Comparison of ENCODE assay signal across 18 mouse cellular contexts in genomic region chr14:27524541-27524940, GRCm38 (mm10). TPM values are rescaled to one million over a fixed set of nuclear protein-coding genes. Genes with fewer than 3 reads are reported as not detected.
DNase-seq lines count a peak whose midpoint lies in the region; TF ChIP-seq lines count a peak whose summit lies in the region.
"Had no signal": no experiment of that assay in that cellular context is flagged by ENCODE, and none has a peak within 500 bp of the region (broad histone marks: within the 10 kb centered on the region; RNA-seq: fewer than 3 reads in every experiment).

No protein-coding gene starts in this region.

- no peaks in the 10 kb centered on the region for H3K36me3 ChIP-seq in ES-E14 (ENCODE audit: control insufficient read depth, insufficient read depth, low read length, poor library complexity, severe bottlenecking)
- H3K36me3 ChIP-seq: embryonic facial prominence, embryonic 10.5 days; embryonic facial prominence, embryonic 12.5 days; forebrain, embryonic 15.5 days had no signal

- DNase-seq in ES-CJ7 (ENCODE audit: low read depth, low spot score) = peak; percentile 60
- no peak for DNase-seq in ES-E14 (ENCODE audit: low read depth, low spot score)
- DNase-seq in ZHBTc4 (ENCODE audit: low read depth, low spot score) = peak; percentile 32
- no peak for DNase-seq in gastrocnemius, adult 8-10 months (ENCODE audit: low spot score in 2 of 2)
- DNase-seq in cerebellum, postnatal 14 days = no peak
- DNase-seq: adrenal gland, adult 2 months; adrenal gland, postnatal 10 days; adrenal gland, postnatal 25 days; cerebellum, adult 11 months; cerebellum, adult 18-20 months; cerebellum, adult 8-10 months; cerebellum, adult 9-11 months; cerebellum, postnatal 25 days; forebrain, postnatal 0 days had no signal

- no peak overlapping the region for H3K4me3 ChIP-seq in ES-E14 (ENCODE audit: insufficient read depth in 1 of 2, low read depth in 1 of 2, low read length in 2 of 2, poor library complexity in 1 of 2, severe bottlenecking in 1 of 2)
- H3K4me3 ChIP-seq: embryonic facial prominence, embryonic 10.5 days; embryonic facial prominence, embryonic 12.5 days; forebrain, embryonic 13.5 days; forebrain, embryonic 15.5 days had no signal

- H3K4me1 ChIP-seq in ES-E14 (ENCODE audit: control insufficient read depth in 2 of 2, insufficient read depth in 2 of 2, low read length in 2 of 2, poor library complexity in 1 of 2) = no peaks in the 10 kb centered on the region
- H3K4me1 ChIP-seq: embryonic facial prominence, embryonic 10.5 days; embryonic facial prominence, embryonic 12.5 days; forebrain, embryonic 13.5 days; forebrain, embryonic 15.5 days had no signal

- no peak overlapping the region for H3K9ac ChIP-seq in ES-E14 (ENCODE audit: insufficient read depth, low read depth, low read length, poor library complexity, severe bottlenecking)
- H3K9ac ChIP-seq: embryonic facial prominence, embryonic 12.5 days; forebrain, embryonic 13.5 days; forebrain, embryonic 15.5 days; forebrain, postnatal 0 days had no signal

- in situ Hi-C loops in ES-E14 (cut with MboI; ENCODE audit: low sequenced_read_pairs in 2 of 2, unreplicated experiment in 2 of 2) = no loop called here

- H3K9me3 ChIP-seq in ES-E14 (ENCODE audit: control insufficient read depth, insufficient read depth, low read depth, low read length) = peaks cover 5% of the 10 kb centered on the region; the same call in 1 of the 2 replicates
- H3K9me3 ChIP-seq: embryonic facial prominence, embryonic 12.5 days; forebrain, embryonic 15.5 days had no signal

- H3K27ac ChIP-seq in ES-E14 (ENCODE audit: insufficient read depth, low read depth, low read length, poor library complexity, severe bottlenecking) = peak overlapping the region; percentile 5; the same call in 1 of the 2 replicates
- H3K27ac ChIP-seq: embryonic facial prominence, embryonic 10.5 days; embryonic facial prominence, embryonic 12.5 days; forebrain, embryonic 13.5 days; forebrain, embryonic 15.5 days had no signal

TF ChIP-seq in ES-E14, 5 proteins besides CTCF, POLR2A, EP300 and RAD21:
- no peak for TF ChIP-seq HCFC1 (IDR thresholded peaks at IDR 0.05; ENCODE audit: borderline replicate concordance, insufficient read depth, low read length)
- TF ChIP-seq ZNF384 (IDR thresholded peaks at IDR 0.05; ENCODE audit: low read depth, low read length) = 0 out of 2 replicates have a peak, but pooled peaks have one; percentile 26
TF ChIP-seq in ES-E14: peak in this region for 1.

RNA-seq across cellular contexts. Expression of gene Ccdc66, which starts 16.3 kb away (rescaled TPM):
- total RNA-seq in ES-E14 (2012; rRNA removed) = 12.4 and 12.7 TPM in 2 replicates
- 1 to 10 TPM; 7.4 to 9.4 (median 8.2) TPM for total RNA-seq in gastrocnemius, adult 8-10 months (2022)

Comparison
In these comparisons a context has a peak if more than half of its experiments do, and no peak if none do; other contexts are left out.
1. DNase-seq: peak in ES-CJ7 (single experiment) and ZHBTc4 (single experiment); none in ES-E14 (single experiment), gastrocnemius, adult 8-10 months (0 of 2) and cerebellum, postnatal 14 days (0 of 2).